Mouse (Mus musculus) cerebellum, postnatal 4 days (tissue): ENCODE data around the gene Agap3.

Experiments used
- DNase-seq, 2 experiments: peaks; one replicate each; pipeline ENCODE4 v3.0.0; 2022; ENCODE audit warnings: low spot score in 2 of 2, mixed read lengths in 1 of 2

The Agap3 gene

DNA sequence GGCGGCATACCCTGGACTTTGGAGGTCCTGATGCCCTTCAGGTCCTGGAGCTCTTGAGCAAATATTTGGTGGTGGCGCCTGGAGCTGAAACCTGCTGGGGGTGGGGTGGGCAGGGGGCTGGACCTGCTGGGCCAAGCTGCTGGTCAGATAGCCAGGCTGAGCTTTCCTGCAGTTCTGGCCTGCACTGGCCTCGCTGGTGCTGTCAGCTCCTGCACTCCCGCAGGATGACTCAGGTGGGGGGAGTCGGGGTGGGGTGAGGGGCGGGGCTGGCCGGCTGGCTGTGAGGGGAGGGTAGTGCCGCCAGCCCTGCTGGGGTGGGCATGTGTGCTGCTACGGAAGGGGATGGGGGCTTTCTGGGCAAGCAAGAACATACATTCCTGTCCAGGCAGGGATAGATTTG is 23.4 kb upstream of the Agap3 start:
- DNase-seq = no peak

DNA sequence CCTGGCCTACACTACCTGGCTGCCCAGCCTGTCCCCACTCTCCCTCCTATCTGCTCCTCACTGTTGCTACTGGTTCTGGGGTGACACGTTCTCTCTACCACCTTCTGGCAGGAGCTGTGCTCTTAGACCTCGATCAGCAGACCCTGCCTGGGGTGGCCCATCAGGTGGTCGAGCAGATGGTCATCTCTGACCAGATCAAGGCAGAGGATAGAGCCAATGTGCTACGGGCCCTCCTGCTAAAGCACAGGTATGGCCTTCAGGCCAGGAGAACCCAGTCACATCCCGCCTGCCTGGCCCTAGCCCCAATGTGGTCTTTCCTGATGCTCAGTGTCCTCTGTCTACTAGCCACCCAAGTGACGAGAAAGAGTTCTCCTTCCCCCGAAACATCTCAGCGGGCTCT is 18.0 kb upstream of the Agap3 start:
- DNase-seq = no peak

DNA sequence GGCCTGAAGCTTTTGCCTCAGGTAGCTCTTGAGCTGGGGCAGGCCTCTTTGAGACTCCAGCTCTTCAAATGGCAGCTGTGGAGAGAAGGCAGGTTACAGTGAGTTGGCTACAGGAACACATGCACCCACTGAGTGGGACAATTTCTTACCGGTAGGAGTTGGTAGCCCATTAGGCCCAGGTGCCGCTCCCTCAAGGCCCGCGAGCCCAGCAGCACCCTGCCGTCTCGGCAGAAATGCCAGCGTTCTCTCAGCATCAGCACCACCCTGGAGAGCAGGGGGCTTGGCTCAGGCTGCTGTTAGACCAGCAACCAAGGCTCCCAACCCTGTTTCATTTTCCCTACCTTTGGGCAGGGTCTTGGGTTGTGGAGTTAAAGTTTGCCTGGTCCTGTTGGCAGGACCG is 10.8 kb upstream of the Agap3 start:
- no peak for DNase-seq

DNA sequence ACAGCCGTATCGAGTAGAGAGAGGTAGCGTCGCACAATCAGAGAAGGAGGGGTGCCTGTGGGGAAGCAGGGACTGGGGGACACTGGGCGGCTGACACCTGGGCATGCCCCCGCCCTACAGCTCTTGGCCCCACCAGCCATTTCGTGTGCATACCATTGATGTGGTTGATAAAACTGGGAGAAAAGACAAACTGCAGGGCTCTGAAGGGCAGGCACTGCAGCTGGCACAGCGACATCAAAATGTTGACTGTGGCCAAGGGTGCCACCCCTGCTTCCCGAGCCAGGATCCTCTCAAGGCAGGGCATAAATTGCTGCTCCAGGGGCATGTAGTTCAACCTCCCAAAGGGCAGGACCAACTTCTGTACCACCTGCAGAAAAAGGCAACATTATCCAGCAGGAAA is 9.9 kb upstream of the Agap3 start:
- DNase-seq = no peak

DNA sequence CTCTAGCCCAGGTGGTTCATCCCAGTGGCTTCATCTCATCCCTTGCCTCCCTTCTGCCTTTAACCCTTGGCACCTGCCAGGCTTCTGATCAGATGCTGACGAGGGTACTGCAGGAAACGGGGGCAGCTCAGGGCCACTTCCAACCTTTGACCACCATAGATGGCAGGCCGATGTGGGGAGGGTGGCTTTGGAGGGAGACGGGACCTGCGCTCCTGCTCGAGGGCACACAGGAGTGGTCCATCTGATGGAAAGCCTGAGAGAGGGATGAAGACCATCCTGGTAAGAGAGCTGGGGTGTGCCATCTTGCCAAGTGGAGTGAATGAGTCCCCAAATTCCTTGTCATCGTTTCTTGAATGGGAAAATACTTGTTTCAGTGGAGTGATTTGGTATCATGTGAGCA is 8.8 kb upstream of the Agap3 start:
- no peak for DNase-seq

DNA sequence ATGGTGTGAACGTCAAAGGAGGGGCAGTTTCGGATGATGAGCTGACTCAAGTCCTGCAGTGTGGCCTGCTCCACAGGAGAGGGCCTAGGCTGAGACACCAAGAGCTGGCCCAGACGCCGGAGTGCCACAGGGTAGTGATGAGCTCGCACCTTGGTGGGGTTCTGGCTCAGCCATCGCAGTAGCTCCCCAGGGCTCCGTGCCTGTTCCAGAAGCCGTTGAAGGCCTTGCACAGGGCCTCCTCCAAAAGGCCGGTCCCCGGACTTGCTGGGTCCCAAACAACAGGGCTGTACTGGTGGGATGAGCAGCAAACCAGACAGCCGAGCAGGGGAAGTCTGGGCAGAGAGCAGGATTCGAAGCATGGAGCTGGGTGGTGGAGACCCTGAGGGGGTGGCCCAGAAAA is 8.1 kb upstream of the Agap3 start:
- DNase-seq = no peak

DNA sequence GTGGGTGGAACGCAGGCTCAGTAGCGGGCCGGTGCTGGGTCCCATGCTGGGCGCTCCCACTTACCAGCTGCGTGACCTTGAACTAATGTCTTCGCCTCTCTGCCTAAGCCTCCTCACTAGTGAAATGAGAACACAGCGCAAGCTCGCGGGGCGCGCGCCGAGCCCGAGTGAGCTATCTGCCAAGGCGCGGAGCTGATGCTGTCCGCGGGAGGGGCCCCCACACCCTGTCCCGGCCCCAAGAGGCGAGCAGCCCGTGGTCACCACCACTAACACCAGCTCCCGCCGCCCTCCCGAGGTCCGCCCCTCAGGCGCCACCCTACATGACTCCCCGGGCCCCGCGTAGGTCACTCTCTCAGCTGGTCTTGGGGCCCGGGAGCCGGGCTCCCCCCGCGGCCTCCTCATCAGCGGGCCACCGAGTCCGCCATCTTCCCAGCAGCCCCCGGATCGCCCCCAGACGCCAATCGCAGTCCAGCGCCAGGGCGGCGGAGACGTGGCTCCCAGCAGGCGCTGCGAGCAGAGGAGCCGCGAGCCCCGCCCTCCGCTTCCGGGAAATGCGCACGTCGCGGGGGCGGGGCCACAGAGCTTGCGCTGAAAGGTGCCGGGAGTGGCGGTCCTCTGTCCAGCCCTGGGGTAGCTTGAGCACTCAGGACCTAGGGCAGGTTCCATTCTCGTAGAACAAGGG is 7.1 kb upstream of the Agap3 start, which contains the start of gene Fastk:
Gene Fastk (minus strand): TSS at position 542 of the 682 bp plus-strand sequence.
- peak; percentile 86 to 92 for DNase-seq

DNA sequence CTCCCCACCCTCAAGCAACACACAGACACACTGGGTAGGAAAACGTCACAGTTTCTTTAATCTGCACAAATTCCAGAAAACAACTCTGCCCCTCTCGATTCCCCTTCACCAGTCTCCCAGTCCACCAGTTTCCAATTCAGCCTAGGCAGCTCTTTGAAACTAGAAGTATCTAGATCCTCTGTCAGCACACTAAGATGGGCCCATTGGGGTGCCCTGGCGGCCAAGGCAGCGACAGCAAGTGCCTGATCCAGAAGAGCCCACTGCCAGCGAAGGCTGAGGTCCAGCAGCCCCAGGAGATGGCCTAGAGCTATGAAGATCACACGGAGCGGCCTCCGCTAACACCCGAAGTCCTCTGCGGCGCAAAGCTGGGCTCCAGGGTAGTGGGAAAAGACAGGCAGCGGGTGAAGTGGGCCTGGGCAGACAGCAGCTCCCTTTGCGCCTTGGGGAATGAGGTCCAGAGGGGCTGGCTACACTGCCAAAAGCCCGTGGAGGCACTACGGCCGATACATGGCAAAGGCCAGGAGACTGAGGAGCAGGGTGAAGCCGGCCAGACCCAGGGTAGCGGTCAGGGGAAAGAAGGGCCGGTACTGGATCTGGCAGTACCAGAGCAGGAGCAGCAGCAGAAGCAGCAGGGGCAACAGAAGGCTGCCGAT is 6.4 kb upstream of the Agap3 start:
- DNase-seq = no peak

DNA sequence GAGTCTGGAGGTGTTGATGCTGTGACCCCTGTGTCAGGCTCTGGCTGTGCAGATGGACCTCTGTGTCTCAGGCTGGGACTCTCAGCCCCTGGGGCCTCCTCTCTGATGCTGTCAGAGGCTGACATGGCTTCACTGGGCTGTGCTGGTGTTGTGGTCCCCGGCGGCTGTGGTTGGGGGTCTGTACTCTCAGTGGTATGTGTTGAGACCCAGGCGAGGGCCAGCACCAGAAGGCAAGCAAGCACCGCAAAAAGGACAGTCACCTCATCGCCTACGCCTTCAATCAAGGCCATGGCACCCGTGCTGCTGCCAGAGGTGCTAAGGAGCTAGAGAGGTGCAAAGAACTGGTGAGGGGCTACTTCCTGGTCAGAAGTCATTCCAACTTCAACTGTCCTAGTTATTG is 5.3 kb upstream of the Agap3 start:
- no peak for DNase-seq

DNA sequence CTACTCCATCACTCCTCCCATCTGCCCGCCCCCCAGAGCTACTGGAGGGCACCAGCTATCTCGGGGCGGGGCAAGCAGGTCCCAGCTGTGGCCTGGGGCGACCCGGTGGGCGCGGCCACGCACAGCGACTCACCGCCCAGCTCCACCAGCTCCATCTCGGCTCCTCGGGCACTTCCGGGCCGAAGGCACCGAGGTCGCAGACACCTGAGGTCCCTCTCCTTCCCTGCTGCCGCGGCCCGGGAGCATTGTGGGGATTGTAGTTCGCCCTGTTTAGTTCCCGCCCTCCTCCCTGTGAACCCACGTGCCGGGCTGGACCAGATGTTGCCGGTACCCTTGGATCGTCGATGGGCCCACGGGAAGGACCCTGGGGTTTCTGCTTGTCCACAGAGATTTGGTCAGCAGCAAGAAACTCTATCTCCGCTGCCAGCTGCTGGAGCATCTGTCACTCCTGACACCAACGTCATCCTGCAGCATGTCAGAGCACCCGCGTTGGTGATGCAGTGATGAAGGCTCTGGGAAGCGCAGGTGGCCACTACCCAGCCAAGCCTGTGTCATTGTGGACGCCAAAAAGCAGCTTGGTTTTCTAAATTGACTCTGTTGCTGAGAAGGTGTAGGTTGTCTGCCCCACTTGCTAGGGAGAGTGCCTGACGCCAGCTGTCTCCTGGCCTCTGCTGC is 4.2 kb upstream of the Agap3 start, which contains the start of gene Tmub1:
Gene Tmub1 (minus strand): TSS at position 231 of the 675 bp plus-strand sequence.
- DNase-seq = peak; percentile 61 to 69

DNA sequence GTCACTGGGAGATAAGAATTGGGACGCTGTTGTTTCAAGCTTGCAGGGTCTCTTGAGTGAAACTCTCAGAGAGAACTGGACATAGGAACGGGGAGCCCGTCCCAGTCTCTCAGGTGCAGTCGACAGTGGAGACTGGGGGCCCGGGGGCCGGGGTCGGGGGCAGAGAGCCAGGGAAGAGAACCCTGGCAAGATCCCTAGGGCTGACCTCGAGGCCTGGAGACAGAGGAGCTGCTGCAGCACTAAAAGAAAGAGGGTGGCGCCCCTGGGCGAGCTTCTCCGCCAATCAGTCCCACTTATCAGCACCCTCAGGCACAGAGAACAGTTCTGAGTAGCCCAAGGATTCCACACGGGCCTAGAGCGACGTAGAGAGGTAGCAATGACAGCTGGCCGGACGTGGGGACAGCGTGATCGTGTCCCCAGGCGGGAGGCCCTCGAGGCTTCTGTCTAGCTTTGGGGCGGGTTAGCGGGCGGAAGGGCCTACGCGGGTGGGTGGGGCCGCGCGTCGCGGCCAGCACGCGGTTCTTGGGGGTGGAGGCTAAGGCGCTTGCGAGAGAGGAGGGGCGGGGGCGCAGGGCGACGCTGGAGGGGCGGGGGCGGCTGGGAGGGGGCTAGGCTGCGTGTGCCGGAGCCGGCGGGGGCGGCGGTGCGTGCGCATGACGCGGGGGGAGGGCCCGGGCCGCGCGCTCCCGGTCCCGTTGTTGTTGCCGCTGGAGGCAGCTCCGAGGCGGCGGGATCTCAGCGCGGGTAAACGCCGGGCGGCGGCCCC is 530 bp upstream of the Agap3 start:
- peak; percentile 80 to 85 for DNase-seq

DNA sequence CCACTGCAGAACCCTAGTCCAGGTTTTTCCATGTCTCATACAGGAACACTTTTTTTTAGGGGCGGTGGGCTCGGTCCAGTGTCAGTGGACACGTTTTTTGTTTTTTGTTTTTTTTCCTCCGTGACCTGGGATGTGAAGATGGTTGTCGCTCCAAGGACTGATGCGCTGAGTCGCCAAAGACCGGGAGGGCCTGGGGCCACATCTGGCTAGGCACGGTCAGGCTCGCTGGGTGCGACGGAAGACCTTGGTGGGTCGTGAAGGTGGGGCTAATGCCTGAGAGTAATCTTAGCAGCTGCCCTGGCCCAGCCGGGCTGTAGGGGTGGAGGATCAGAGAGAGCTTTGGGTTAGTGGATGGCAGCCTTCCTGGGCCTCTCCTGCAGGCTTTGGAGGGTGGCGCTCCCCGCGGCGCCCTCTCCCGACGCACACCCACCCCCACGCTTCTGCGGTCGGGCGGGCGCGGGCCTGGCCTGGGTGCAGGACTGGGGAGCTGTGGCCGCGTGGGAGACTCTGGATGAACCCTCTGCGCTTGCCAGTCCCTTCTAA is 785 bp downstream of the Agap3 start:
- peak in 1 of 2 experiments; percentile 20 for DNase-seq

DNA sequence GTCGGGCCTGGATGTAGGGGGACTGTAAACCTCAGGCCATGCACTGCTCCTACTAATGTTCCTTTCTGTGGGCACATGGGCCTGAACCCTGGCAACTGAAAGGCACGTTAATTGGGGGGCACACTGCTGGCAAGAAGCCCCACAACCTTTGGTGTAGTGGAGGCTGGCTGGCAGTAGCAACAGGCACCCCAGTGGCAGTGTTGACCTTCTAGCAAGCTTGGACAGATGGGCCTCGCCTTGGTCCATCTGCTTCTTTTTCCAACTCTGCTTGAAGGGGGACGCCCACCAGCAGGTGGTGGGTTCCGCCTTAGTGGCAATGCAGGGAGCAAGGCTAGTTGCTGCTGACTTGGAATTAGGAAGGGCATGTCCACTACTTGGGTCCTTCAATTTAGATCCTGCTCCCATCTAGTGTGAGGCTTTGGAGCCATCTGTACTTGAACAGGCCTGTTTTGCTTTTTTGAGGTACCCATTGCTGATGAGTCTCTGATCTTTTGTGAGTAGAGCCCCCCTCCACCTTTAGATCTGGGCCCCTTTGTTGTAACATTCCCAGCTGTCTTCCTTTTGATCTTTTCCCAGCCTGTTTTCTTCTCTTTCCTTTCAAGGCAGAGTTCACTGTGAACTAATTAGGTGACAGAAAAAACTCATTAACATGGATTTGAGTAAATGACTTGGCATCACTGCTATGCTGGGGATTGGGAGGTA is 1.5 kb downstream of the Agap3 start:
- peak in 1 of 2 experiments; percentile 55 for DNase-seq

DNA sequence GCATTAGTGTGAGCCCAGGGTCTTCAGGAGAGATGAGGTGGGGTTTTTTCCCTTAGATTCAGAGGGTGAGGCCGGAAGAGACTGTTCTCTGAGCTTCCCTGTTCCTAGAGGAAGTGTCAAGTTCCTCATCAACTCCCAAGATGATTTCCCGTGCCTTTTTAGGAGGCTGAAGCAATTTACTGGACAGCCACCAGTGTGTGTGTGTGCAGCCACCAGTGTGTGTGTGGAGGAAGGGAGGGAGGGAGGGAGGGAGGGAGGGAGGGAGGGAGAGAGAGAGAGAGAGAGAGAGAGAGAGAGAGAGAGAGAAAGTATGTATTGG is 2.0 kb downstream of the Agap3 start:
- DNase-seq = no peak

DNA sequence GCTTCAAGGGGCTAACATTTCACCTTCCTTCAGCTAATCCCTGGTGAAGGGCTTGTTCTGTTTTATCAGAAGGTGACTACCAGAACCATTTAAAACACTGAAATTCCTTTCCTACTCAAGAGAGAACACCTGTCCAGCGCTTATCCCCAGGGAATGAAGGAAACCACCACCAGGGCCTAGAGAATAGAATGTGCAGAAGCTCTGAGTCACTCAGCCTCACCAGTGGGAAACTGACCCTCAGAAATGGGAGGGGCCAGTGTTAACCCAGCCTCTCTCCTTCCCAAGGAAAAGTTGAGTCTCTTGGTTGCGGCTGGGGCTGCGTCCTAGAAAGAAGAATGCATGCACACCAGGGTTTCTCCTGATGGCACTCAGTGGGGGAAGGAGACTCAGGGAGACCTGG is 3.1 kb downstream of the Agap3 start:
- DNase-seq = no peak

DNA sequence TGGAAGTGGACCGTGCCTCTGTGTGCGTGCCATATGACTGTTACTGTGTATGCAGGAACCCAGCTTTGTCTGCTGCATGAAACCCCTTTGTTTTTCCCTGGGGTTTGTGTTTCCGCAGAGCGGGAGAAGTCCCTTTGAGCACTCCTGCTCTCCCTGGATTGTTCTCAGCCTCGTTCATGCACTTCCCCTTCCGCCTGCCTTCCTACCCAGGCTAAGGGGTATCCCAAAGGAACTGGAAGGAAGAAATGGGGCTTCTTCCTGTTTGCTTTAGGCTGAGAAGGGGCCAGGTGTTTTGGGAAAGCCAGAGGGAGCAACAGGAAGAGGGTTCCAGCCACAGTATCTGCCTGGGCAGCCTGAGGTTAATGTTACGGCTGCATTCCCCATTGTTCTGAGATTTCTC is 3.6 kb downstream of the Agap3 start:
- no peak for DNase-seq

DNA sequence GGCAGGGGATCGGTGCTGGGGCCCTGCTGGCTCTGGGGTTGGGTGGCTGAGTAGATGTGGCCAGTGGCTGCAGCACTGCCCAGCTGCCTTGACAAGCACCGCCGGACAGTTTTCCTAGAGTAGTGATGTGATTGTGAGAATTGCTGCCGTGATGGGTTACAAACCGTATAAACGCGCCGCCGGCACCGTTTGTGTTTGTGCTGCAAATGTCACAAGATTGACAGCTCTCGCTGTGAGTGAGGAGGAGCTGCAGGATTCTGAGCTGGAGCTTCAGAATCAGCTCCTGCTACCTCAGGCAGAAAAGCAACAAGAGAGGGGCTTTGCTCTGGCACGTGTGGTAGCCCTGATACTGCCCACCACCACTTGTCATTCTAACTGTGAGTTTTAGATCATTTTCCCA is 14.8 kb downstream of the Agap3 start:
- no peak for DNase-seq

DNA sequence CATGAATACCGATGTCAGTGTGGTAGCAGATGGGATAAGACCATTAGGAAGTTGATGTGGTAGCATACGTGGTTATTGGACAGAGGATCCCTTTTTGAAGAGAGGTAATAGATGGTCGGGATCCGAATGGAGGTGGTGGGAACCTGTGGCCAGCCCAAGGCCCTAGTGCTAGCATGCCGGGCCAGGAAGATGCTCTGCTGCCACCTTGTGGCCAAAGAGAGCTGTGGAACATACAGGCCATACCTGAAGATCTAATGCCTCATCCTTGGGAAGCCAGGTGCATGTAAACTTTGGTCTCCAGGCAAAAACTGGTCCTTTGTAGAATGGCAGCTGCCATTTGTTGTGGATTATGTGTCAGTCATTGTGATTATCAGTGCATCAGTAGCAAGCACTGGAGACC is 18.6 kb downstream of the Agap3 start:
- DNase-seq = peak in 1 of 2 experiments; percentile 82

DNA sequence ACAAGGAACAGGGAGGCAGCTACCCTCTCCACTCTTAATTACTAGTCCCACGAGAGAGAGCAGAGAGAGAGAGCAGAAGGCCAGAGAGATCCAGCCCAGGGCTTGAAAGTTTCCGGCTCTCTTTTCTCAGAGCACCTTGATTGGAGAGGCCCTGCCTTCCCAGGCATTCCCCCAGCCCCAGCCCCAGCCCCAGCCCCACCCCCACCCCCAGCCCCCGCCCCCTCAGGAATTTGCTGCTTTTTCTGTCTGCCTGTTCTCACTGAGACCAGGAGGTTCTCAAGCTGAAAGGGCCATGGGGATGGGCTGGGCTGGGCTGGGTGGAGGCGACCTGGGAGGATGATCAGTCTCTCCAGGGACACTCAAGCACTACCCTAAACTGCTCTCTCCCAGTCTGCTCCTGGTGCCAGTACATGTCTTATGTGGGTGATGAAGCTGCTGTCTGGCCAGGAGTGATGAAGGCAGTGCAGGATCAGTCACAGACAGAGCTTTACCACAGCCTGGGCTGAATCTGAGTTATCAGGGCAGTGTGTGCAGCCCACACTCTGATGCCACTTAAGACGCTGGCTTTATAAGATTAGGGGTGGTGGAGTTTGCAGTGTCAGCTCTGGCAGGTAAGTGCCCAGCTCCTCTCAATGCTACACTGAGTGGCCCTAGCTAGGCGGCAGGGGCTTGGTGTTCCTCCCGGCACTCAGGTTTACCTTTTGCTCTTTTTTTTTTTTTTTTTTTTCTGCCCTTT is 21.1 kb downstream of the Agap3 start:
- DNase-seq = no peak

DNA sequence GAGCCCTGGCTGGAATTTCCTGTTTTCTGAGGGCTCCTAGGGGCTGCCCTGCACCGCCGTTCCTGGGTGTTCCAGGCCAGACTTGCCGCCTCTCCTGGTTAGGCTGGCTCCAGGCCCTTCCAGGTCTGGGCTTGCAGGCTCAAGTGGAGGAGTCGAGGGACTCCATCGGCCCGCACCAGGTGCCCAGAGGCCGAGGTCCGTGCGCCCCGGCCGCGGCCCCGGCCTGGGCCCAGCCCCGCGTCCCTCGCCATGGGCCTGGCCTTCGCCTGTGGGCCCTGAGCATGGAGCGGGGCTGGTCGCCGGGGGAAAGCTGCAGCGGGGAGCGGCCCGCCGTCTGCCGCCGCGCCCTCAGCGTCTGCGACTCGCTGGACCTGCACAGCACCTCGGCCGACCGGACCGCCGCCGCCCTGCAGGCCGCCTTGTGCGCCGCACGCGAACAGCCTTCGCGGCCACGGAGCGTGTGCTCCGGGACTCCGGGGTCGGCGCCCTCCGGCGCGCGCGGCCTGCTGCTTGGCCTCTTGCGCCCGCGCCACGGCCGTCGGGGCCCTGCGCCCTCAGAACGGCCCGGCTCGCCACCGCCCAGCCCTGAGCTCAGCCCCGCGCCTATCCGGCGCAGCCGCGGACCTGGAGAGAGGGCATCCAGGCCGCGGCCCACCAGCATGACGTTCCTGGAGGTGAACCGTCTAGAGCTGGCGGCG is 22.2 kb downstream of the Agap3 start:
- DNase-seq = no peak
